Mouse (Mus musculus) heart, embryonic 15.5 days (tissue): ENCODE data around the gene Senp2. TPM values are rescaled to one million over a fixed set of nuclear protein-coding genes. Genes with fewer than 3 reads are reported as not detected.

Source experiments
- ATAC-seq: fragments of 200-750 bp; cut with Nextera tagmentation; replicated peaks from 2 replicates; pipeline ENCODE4 v1.8.0; 2017; ENCODE audit warnings: low read depth, moderate TSS enrichment; ENCODE audit not compliant: insufficient number of reproducible peaks, insufficient read depth, low FRiP score
- H3K27ac ChIP-seq: fragments of 300-500 bp; sonication (generic); 2 replicates; pipeline ENCODE4 v1.5.1; 2015; ENCODE audit warnings: mild to moderate bottlenecking, inconsistent platforms
- H3K27me3 ChIP-seq: fragments of 300-500 bp; sonication (generic); 2 replicates; pipeline ENCODE4 v1.6.1; 2015; ENCODE audit warnings: inconsistent platforms
- H3K36me3 ChIP-seq: fragments of 300-500 bp; sonication (generic); 2 replicates; pipeline ENCODE4 v1.6.1; 2015; ENCODE audit warnings: mild to moderate bottlenecking, inconsistent platforms
- H3K4me1 ChIP-seq: fragments of 300-500 bp; sonication (generic); replicated peaks from 2 replicates; pipeline ENCODE4 v1.6.1; 2015; ENCODE audit warnings: inconsistent platforms
- H3K4me2 ChIP-seq: fragments of 300-500 bp; sonication (generic); 2 replicates; pipeline ENCODE4 v1.6.1; 2015; ENCODE audit warnings: inconsistent platforms, mild to moderate bottlenecking, moderate library complexity
- H3K4me3 ChIP-seq: fragments of 300-500 bp; sonication (generic); 2 replicates; pipeline ENCODE4 v1.5.1; 2015; ENCODE audit warnings: mild to moderate bottlenecking, inconsistent platforms
- H3K9ac ChIP-seq: fragments of 300-500 bp; sonication (generic); 2 replicates; pipeline ENCODE4 v1.6.1; 2015; ENCODE audit warnings: mild to moderate bottlenecking, inconsistent platforms
- H3K9me3 ChIP-seq: fragments of 300-500 bp; sonication (generic); replicated peaks from 2 replicates; pipeline ENCODE4 v1.6.1; 2016; ENCODE audit warnings: inconsistent platforms
- WGBS: fragments of 180-500 bp; shearing (Covaris S2); methylation state at CpG from one replicate; pipeline ENCODE4 v1.1.7; 2015; ENCODE audit warnings: mixed read lengths; 5-methylcytosine and 5-hydroxymethylcytosine counted together
- polyA plus RNA-seq: library from polyadenylated mRNA; unstranded; fragments of >200 nt; fragmentation: Nextera tagmentation; extraction: Ambion mirVana; gene quantifications from 2 replicates; pipeline ENCODE4 v1.2.1, GENCODE M21; 2015

The Senp2 gene
- polyA plus RNA-seq, 1 experiment from 2014 or later: 22.1 TPM

DNA sequence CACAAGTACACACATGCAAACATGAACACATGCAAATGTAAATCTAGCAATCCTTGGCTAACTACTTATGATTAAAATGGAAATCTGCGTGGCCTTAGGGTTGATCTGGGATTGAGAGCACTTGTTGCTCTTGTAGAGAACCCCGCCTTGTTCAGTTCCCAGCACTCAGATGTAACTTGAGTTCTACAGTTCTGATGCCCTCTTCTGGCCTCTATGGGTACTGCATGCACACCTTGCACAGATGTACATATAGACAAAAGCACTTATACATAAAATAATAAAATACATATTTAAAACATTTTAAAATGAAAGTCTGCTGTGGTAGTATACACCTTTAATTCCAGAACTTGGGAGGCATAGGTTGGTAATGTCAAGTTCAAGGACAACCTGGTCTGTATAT is 12.8 kb downstream of the Senp2 start:
- H3K9me3 ChIP-seq: 0 out of 2 replicates have a peak, but pooled peaks cover 5% of the 10 kb centered on the region
- peaks cover 70% of the 10 kb centered on the region for H3K36me3 ChIP-seq
- no peak overlapping the region for H3K27ac ChIP-seq
- no peak overlapping the region for H3K4me2 ChIP-seq
- H3K9ac ChIP-seq: no peak overlapping the region
- no peaks in the 10 kb centered on the region for H3K27me3 ChIP-seq
- no peak overlapping the region for H3K4me3 ChIP-seq
- ATAC-seq: no peak
- H3K4me1 ChIP-seq: no peaks in the 10 kb centered on the region
- WGBS: 95% methylated on average over 2 of the region's 2 CpGs

DNA sequence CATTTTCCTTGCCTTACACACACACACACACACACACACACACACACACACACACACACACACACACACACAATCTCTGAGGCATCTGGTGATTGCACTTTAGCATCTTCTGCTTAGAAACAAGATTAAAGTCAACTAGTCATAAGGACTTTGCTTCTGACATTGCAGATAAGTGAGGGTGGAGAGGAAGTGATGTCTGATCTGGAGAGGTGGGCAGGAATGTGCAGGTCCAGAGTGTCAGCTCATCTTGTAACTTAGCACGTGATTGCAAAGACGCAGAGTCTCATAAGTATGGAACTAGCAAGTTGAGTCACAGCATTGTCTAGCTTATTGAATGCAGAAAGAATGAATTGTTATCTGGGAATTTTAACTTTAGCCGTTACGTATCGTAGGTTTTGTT is 18.2 kb downstream of the Senp2 start:
- ATAC-seq: no peak
- Histone ChIP-seq H3K4me1 (no peaks in the 10 kb centered on the region), H3K36me3 (peaks cover 71% of the 10 kb centered on the region), H3K9me3 (no peaks in the 10 kb centered on the region), H3K27ac (no peak overlapping the region), H3K4me3 (no peak overlapping the region), H3K9ac (no peak overlapping the region), H3K27me3 (no peaks in the 10 kb centered on the region), H3K4me2 (no peak overlapping the region)
- 84% methylated on average over 5 of the region's 5 CpGs for WGBS

DNA sequence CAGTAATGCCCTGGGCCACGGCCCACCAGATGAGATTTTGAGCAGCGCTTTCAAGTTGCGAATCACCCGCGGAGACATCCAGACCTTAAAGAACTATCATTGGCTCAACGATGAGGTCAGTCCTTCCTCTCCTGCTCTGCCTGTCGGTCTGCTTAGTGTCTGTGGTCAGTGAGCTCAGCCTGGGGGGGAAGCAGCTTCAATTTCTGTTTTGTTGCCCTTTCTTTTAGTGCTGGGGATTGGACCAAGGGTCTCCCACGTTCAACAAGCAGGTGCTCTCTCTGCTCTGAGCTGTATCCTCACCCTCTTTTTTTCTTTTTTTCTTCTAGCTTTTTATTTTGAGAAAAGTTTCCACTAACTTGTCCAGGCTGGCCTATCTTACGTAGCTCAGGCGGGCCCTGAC is 29.3 kb downstream of the Senp2 start:
- ATAC-seq: no peak
- no peak overlapping the region for H3K4me3 ChIP-seq
- H3K36me3 ChIP-seq: peaks cover 37% of the 10 kb centered on the region

DNA sequence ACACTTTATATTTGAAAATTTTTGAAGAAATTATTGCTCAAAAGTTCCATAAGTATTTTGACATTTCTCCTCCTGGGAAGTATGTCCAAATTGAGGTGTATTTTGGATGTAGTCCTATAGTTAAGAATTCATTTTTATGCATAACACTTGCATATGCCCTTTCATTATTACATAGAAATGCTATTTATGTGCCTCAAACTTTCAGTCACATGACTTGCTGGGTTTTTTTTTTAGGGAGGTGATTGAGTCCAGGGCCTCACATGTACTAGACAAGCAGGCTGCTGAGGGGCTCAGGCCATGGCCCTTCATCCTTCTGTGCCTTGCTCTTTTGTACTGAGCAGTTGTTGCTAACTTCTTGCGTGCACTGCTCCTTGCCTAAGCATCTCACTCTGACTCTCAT is 30.7 kb downstream of the Senp2 start:
- no peaks in the 10 kb centered on the region for H3K4me1 ChIP-seq
- no peak overlapping the region for H3K9ac ChIP-seq
- H3K27me3 ChIP-seq: no peaks in the 10 kb centered on the region
- H3K36me3 ChIP-seq: peaks cover 51% of the 10 kb centered on the region
- 98% methylated on average over 1 of the region's 1 CpGs for WGBS
- H3K9me3 ChIP-seq: no peaks in the 10 kb centered on the region
- H3K27ac ChIP-seq: no peak overlapping the region
- H3K4me3 ChIP-seq: no peak overlapping the region
- ATAC-seq: no peak
- H3K4me2 ChIP-seq: no peak overlapping the region

More for the DNA sequence above, 29.3 kb downstream of the Senp2 start:
- Histone ChIP-seq H3K4me1 (no peaks in the 10 kb centered on the region), H3K27me3 (no peaks in the 10 kb centered on the region), H3K9me3 (no peaks in the 10 kb centered on the region), H3K27ac (no peak overlapping the region), H3K9ac (no peak overlapping the region), H3K4me2 (no peak overlapping the region)
- 75% methylated on average over 10 of the region's 10 CpGs for WGBS

DNA sequence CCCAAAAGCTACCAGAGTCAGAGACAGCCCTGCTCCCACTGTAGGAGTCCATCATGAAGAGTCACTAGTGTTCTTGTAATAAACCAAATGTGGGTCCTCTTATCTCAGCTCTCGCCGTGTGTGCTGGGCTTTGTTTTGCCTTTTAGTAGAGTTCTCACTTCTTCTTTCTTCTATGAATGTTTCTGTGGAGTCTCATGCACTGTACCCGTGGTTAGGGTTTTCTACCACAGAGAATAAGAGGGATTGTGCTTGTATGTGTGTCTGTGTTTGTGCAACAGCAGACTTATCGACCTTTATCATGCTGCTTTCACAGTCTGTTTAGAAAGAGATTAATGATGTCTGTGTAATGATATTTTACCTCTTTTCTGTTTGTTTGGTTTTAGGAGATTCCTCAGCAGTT is 34.5 kb downstream of the Senp2 start:
- H3K9ac ChIP-seq: no peak overlapping the region
- H3K36me3 ChIP-seq: peaks cover 47% of the 10 kb centered on the region
- 74% methylated on average over 4 of the region's 4 CpGs for WGBS
- no peak for ATAC-seq
- no peaks in the 10 kb centered on the region for H3K4me1 ChIP-seq
- no peak overlapping the region for H3K4me3 ChIP-seq
- H3K27ac ChIP-seq: no peak overlapping the region
- H3K27me3 ChIP-seq: no peaks in the 10 kb centered on the region
- no peak overlapping the region for H3K4me2 ChIP-seq
- H3K9me3 ChIP-seq: no peaks in the 10 kb centered on the region

DNA sequence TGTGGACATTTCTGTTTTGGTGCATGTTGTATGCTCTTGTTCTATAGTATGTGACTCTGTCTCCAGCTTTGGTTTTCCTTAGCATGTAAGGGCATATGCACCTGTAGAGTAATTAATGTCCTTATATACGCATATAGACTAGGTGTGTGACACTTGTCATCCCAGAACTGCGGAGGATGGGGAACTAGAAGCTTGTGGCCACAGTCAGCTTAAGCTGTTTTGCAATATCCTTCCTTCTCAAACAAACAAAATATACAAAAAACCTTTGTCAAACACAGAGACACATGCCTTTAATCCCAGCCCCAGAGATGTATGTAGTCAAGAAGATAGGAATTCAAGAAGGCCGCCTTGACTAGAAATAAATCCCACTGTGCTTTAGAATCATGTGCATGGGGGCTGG is 36.6 kb downstream of the Senp2 start:
- Histone ChIP-seq H3K4me1 (no peaks in the 10 kb centered on the region), H3K27me3 (no peaks in the 10 kb centered on the region), H3K36me3 (peaks cover 38% of the 10 kb centered on the region), H3K9me3 (no peaks in the 10 kb centered on the region), H3K4me2 (no peak overlapping the region), H3K27ac (no peak overlapping the region), H3K4me3 (no peak overlapping the region), H3K9ac (no peak overlapping the region)
- WGBS: 95% methylated on average over 3 of the region's 3 CpGs
- no peak for ATAC-seq

DNA sequence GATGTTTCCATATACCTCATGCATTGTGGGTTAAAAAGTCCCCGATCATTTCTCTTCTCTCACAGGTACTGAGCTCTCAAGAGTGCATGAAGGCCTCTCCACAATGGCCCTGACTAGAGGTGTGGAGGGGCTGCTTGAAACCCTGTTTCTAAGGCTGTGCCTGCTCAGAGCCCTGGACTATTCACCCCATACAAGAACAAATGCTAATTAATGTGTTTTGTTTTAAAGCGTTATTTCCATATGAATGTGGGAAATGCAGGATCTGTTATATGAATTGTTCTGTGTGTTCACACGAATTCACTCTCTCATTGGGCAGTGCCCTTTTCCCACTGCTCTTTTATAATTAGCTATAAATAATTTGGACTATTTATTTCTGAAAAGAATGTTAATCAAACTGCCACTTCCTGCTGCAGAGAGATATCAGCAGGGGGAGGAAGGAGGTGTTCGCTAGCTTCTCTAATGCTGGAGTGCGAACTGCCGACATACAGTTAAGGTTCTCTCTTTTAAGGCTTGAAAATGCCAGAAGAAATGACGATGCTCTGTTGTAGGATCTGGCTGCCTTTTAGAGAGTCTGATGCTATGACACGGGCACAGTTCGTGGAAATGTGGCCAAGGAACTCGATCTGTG is 37.6 kb downstream of the Senp2 start:
- Histone ChIP-seq H3K4me1 (no peaks in the 10 kb centered on the region), H3K27me3 (no peaks in the 10 kb centered on the region), H3K36me3 (peaks cover 30% of the 10 kb centered on the region; the same call in 1 of the 2 replicates), H3K9me3 (no peaks in the 10 kb centered on the region), H3K4me3 (no peak overlapping the region), H3K27ac (no peak overlapping the region), H3K4me2 (no peak overlapping the region), H3K9ac (no peak overlapping the region)
- 86% methylated on average over 10 of the region's 10 CpGs for WGBS
- no peak for ATAC-seq

DNA sequence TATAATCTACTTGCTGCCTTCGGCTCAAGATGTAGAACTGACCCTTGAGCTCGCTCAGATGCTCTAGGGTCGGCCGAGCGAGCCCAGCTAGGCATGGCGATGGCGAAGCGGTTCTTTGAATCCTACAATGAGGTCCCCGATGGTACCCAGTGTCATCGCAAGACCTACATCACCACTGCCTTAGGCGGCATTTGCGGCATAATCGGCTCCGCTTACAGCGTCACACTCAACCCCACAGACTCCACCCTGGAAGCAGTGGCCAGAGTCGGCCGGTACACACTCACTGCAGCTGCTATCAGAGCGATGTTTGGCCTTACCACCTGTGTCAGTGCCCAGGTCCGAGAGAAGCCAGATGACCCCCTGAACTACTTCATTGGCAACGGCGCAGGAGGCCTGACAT is 44.1 kb downstream of the Senp2 start:
- Histone ChIP-seq H3K4me2 (no peak overlapping the region), H3K27ac (no peak overlapping the region), H3K9ac (no peak overlapping the region), H3K4me3 (no peak overlapping the region), H3K36me3 (no peaks in the 10 kb centered on the region), H3K4me1 (no peaks in the 10 kb centered on the region), H3K27me3 (no peaks in the 10 kb centered on the region), H3K9me3 (no peaks in the 10 kb centered on the region)
- 93% methylated on average over 21 of the region's 21 CpGs for WGBS
- ATAC-seq: no peak

DNA sequence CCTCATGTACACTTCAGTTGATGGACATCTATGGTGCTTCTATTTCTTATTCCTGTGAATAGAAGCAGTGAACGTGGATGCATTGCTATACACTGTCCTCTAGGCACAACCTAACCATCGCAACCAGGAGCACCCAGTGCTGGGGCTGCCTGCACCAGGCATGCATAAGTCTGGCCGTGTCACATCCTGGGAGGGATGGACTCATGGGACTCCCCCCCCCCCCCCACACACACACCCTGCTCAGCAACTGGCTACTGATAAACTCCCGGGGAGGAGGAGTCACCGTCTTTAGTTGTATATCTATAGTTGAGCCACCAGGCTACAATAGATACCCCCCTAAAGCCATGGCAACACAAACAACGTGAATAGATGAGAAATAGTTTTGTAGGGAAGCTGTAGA is 48.2 kb downstream of the Senp2 start:
- Histone ChIP-seq H3K27ac (no peak overlapping the region), H3K9ac (no peak overlapping the region), H3K9me3 (no peaks in the 10 kb centered on the region), H3K36me3 (peaks cover 26% of the 10 kb centered on the region; the same call in 1 of the 2 replicates), H3K4me1 (no peaks in the 10 kb centered on the region), H3K4me2 (no peak overlapping the region), H3K27me3 (no peaks in the 10 kb centered on the region), H3K4me3 (no peak overlapping the region)
- no peak for ATAC-seq
- 69% methylated on average over 6 of the region's 6 CpGs for WGBS

DNA sequence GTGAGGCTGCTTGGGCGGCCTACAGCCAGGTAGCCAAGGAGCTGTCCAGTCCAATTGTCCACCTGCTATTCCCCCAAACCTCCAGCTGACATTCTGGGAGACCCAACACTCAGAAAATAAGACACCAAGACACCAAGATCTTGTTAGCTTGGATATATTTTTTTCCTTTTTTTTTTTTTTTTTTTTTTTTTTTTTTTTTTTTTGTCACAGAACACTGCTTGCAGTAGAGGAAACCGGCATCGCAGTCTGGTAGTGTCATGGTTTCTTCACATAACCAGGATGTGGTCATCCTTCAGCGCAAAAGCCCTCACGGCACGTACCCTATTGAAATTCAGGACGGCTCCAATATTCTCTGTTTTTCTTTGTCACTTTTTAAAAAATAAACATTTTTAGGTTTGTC is 49.6 kb downstream of the Senp2 start:
- Histone ChIP-seq H3K27me3 (no peaks in the 10 kb centered on the region), H3K9me3 (no peaks in the 10 kb centered on the region), H3K4me1 (no peaks in the 10 kb centered on the region), H3K4me2 (no peak overlapping the region), H3K9ac (no peak overlapping the region), H3K27ac (no peak overlapping the region), H3K4me3 (no peak overlapping the region), H3K36me3 (peaks cover 38% of the 10 kb centered on the region)
- ATAC-seq: no peak
- WGBS: 93% methylated on average over 7 of the region's 7 CpGs

DNA sequence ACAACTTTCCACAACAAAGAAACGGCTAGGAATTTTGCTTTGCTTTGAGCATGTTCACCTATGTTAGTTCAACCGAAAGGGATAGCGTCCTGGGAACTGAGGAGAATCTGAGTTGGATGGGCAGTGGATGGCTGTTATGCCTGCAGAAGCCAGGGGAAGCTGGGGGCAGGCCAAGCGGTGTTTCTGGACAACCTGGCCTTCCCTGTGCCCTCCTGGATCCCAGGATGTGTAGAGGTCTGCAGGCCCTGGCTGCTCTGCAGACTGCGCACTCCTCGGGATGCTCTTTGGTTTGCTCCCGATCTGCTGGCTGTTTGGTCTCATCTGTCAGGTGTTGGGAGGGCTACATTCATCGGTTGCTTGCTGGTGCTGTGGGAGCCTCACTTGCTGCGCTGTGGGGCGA is 51.1 kb downstream of the Senp2 start:
- Histone ChIP-seq H3K27ac (no peak overlapping the region), H3K9me3 (no peaks in the 10 kb centered on the region), H3K4me2 (no peak overlapping the region), H3K9ac (no peak overlapping the region), H3K4me1 (no peaks in the 10 kb centered on the region), H3K36me3 (peaks cover 50% of the 10 kb centered on the region), H3K27me3 (no peaks in the 10 kb centered on the region), H3K4me3 (no peak overlapping the region)
- ATAC-seq: no peak
- WGBS: 92% methylated on average over 10 of the region's 10 CpGs

DNA sequence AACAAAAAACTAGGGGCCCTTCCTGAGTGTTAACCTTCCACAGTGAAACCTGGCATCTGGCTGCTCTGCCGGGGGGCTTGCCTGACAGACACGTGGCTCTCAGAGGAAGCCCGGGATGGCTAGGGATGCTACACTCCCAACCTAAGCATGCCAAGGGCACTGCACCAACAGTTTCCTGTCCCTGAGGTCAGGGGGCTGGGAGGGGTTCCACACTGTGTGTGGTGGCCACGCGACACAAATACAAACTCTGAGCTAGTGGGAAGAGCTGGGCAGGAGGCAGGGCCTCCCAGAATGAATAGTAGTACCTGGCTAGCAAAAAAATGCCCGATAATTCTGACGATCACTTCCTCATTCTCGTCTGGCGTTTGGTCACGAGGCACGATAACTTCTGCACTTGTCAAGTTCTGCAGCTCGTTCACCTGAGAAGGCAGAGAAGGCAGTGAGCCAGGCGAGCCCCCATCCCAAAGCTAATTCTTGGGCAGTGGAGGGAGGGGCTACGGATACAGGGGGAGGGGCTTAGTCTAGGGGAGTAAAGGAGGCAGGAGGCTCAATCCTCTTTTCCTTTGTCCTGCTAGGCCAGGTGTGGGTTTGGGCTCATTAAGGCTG is 52.4 kb downstream of the Senp2 start:
- no peak for ATAC-seq
- no peak overlapping the region for H3K9ac ChIP-seq
- no peak overlapping the region for H3K4me3 ChIP-seq
- no peak overlapping the region for H3K4me2 ChIP-seq
- H3K27me3 ChIP-seq: no peaks in the 10 kb centered on the region
- H3K27ac ChIP-seq: no peak overlapping the region
- peaks cover 63% of the 10 kb centered on the region for H3K36me3 ChIP-seq
- H3K9me3 ChIP-seq: no peaks in the 10 kb centered on the region
- no peaks in the 10 kb centered on the region for H3K4me1 ChIP-seq
- 75% methylated on average over 14 of the region's 14 CpGs for WGBS
